Mouse (Mus musculus) forebrain, postnatal 0 days (tissue): ENCODE results near the gene A530032D15Rik. TPM values are rescaled to one million over a fixed set of nuclear protein-coding genes. Genes with fewer than 3 reads are reported as not detected.
"Not testable (repeated sequence)": the region's sequence is repeated elsewhere in the genome, so short reads cannot be mapped to it uniquely, and the experiment has no call there.

Experiments used
- ATAC-seq: fragments of 200-750 bp; cut with Nextera tagmentation; 2 replicates; pipeline ENCODE4 v1.8.0; 2017; ENCODE audit warnings: mild to moderate bottlenecking, moderate library complexity
- DNase-seq: peaks from one replicate; pipeline ENCODE4 v3.0.0-alpha.2; 2015
- H3K27ac ChIP-seq: fragments of 300-500 bp; sonication (generic); 2 replicates; pipeline ENCODE4 v1.5.1; 2014; ENCODE audit warnings: low read depth, mild to moderate bottlenecking, antibody characterized with exemption, low read length, moderate library complexity, mixed read lengths
- H3K27me3 ChIP-seq: fragments of 300-500 bp; sonication (generic); 2 replicates; pipeline ENCODE4 v1.6.1; 2014; ENCODE audit warnings: mild to moderate bottlenecking, low read length, mixed read lengths; ENCODE audit not compliant: insufficient read depth
- H3K36me3 ChIP-seq: fragments of 300-500 bp; sonication (generic); 2 replicates; pipeline ENCODE4 v1.6.1; 2014; ENCODE audit warnings: mild to moderate bottlenecking, moderate library complexity; ENCODE audit not compliant: insufficient read depth
- H3K4me1 ChIP-seq: fragments of 300-500 bp; sonication (generic); 2 replicates; pipeline ENCODE4 v1.6.1; 2014; ENCODE audit warnings: antibody characterized with exemption; ENCODE audit not compliant: insufficient read depth
- H3K4me2 ChIP-seq: fragments of 300-500 bp; sonication (generic); 2 replicates; pipeline ENCODE4 v1.6.1; 2014; ENCODE audit warnings: low read depth, mild to moderate bottlenecking, moderate library complexity
- H3K4me3 ChIP-seq: fragments of 300-500 bp; sonication (generic); 2 replicates; pipeline ENCODE4 v1.5.1; 2014; ENCODE audit warnings: low read depth, low read length, mixed read lengths
- H3K9ac ChIP-seq: fragments of 300-500 bp; sonication (generic); 2 replicates; pipeline ENCODE4 v1.6.1; 2014; ENCODE audit warnings: mild to moderate bottlenecking
- H3K9me3 ChIP-seq: fragments of 300-500 bp; sonication (generic); 2 replicates; pipeline ENCODE4 v1.6.1; 2016; ENCODE audit warnings: low read length
- CTCF ChIP-seq: sonication (generic); IDR thresholded peaks from 2 replicates; pipeline ENCODE4 v1.5.1; 2016; ENCODE audit warnings: antibody characterized with exemption, control low read depth, low read depth
- WGBS: fragments of 180-500 bp; shearing (Covaris S2); extraction: QIAGEN DNeasy Blood & Tissue Kit; methylation state at CpG from one replicate; pipeline ENCODE4 v1.1.7; 2014; 5-methylcytosine and 5-hydroxymethylcytosine counted together
- polyA plus RNA-seq: library from polyadenylated mRNA; unstranded; fragments of >200 nt; fragmentation: Nextera tagmentation; extraction: Ambion mirVana; gene quantifications from 2 replicates; pipeline ENCODE4 v1.2.1, GENCODE M21; 2015
- total RNA-seq: library from RNA; depleted of rRNA; stranded (reverse); fragments of >200 nt; gene quantifications from 2 replicates; pipeline ENCODE4 v1.2.3, GENCODE M21; 2014; rRNA removed

Gene A530032D15Rik
- total RNA-seq (not detected in 2 replicates), polyA plus RNA-seq (not detected in 2 replicates)

- H3K9me3 ChIP-seq, H3K27me3 ChIP-seq, H3K4me3 ChIP-seq, DNase-seq, H3K4me2 ChIP-seq, ATAC-seq, H3K36me3 ChIP-seq, H3K27ac ChIP-seq, H3K4me1 ChIP-seq, H3K9ac ChIP-seq: not testable (repeated sequence)
- WGBS: no CpG with 5 or more reads among the region's 7 CpGs
These were observed at the start of gene A530032D15Rik for GRCm38 (mm10) chr1:85109753-85110152. Gene A530032D15Rik, minus strand, starts transcription at chr1:85109853.

GRCm38 (mm10) chr1:85155151-85155550 is 45.5 kb upstream of the A530032D15Rik start:
- not testable (repeated sequence) for H3K9ac ChIP-seq, H3K4me3 ChIP-seq, H3K27me3 ChIP-seq, DNase-seq, H3K27ac ChIP-seq, H3K36me3 ChIP-seq, ATAC-seq, H3K9me3 ChIP-seq, H3K4me1 ChIP-seq, H3K4me2 ChIP-seq
- 83% methylated on average over 4 of the region's 5 CpGs for WGBS

- not testable (repeated sequence) for H3K4me1 ChIP-seq, DNase-seq, H3K27ac ChIP-seq, H3K9me3 ChIP-seq, ATAC-seq, H3K4me2 ChIP-seq, H3K9ac ChIP-seq, H3K27me3 ChIP-seq, H3K36me3 ChIP-seq, H3K4me3 ChIP-seq
- WGBS: 95% methylated on average over 20 of the region's 22 CpGs
These were observed 24.0 kb upstream of the A530032D15Rik start for GRCm38 (mm10) chr1:85133671-85134070.

- not testable (repeated sequence) for H3K27me3 ChIP-seq, H3K27ac ChIP-seq, H3K4me2 ChIP-seq, ATAC-seq, H3K9ac ChIP-seq, H3K4me3 ChIP-seq, DNase-seq, H3K4me1 ChIP-seq, H3K36me3 ChIP-seq, H3K9me3 ChIP-seq
- WGBS: 89% methylated on average over 3 of the region's 4 CpGs
These were observed 12.2 kb upstream of the A530032D15Rik start for GRCm38 (mm10) chr1:85121841-85122240.

- H3K27ac ChIP-seq, H3K4me1 ChIP-seq, H3K9me3 ChIP-seq, DNase-seq, H3K27me3 ChIP-seq, ATAC-seq, H3K36me3 ChIP-seq, H3K9ac ChIP-seq, H3K4me3 ChIP-seq, H3K4me2 ChIP-seq: not testable (repeated sequence)
- 78% methylated on average over 5 of the region's 6 CpGs for WGBS
These were observed 8.7 kb upstream of the A530032D15Rik start for GRCm38 (mm10) chr1:85118341-85118740.

GRCm38 (mm10) chr1:85117537-85117936 is 7.9 kb upstream of the A530032D15Rik start:
- not testable (repeated sequence) for H3K9me3 ChIP-seq, H3K4me3 ChIP-seq, H3K27me3 ChIP-seq, H3K36me3 ChIP-seq, H3K9ac ChIP-seq, ATAC-seq, H3K4me1 ChIP-seq, H3K27ac ChIP-seq, DNase-seq, H3K4me2 ChIP-seq
- 54% methylated on average over 4 of the region's 6 CpGs for WGBS

- not testable (repeated sequence) for H3K36me3 ChIP-seq, H3K9me3 ChIP-seq, H3K27ac ChIP-seq, DNase-seq, ATAC-seq, H3K27me3 ChIP-seq, H3K9ac ChIP-seq, H3K4me2 ChIP-seq, H3K4me1 ChIP-seq, H3K4me3 ChIP-seq
- TF ChIP-seq CTCF: peak; percentile 38; the same call in 1 of the 2 replicates
- 58% methylated on average over 6 of the region's 6 CpGs for WGBS
These were observed 5.2 kb upstream of the A530032D15Rik start for GRCm38 (mm10) chr1:85114666-85115402.

GRCm38 (mm10) chr1:85114078-85114477 is 4.4 kb upstream of the A530032D15Rik start:
- DNase-seq, H3K27me3 ChIP-seq, H3K4me2 ChIP-seq, H3K27ac ChIP-seq, H3K4me1 ChIP-seq, ATAC-seq, H3K9ac ChIP-seq, H3K4me3 ChIP-seq, H3K36me3 ChIP-seq, H3K9me3 ChIP-seq: not testable (repeated sequence)
- 85% methylated on average over 3 of the region's 3 CpGs for WGBS

- not testable (repeated sequence) for H3K9me3 ChIP-seq, ATAC-seq, DNase-seq, H3K36me3 ChIP-seq, H3K4me2 ChIP-seq, H3K4me1 ChIP-seq, H3K4me3 ChIP-seq, H3K27me3 ChIP-seq, H3K9ac ChIP-seq, H3K27ac ChIP-seq
- WGBS: 76% methylated on average over 2 of the region's 5 CpGs
These were observed 3.2 kb upstream of the A530032D15Rik start for GRCm38 (mm10) chr1:85112889-85113288.

GRCm38 (mm10) chr1:85112266-85112665 is 2.6 kb upstream of the A530032D15Rik start:
- ATAC-seq, H3K4me1 ChIP-seq, H3K27me3 ChIP-seq, DNase-seq, H3K4me2 ChIP-seq, H3K4me3 ChIP-seq, H3K36me3 ChIP-seq, H3K9ac ChIP-seq, H3K9me3 ChIP-seq, H3K27ac ChIP-seq: not testable (repeated sequence)
- 90% methylated on average over 7 of the region's 7 CpGs for WGBS
